Mouse (Mus musculus) heart, adult 2 months (tissue): ENCODE measurements at regions not wholly inside any gene's neighbourhood (a gene's known extent, or its start where the extent isn't known, plus 50 kb on each side); places are given as distances from the start of the nearest gene placed in this dataset.

Experiments used
- CTCF ChIP-seq: fragments of 200-600 bp; IDR thresholded peaks from 2 replicates; pipeline ENCODE4 v1.8.1; 2022; ENCODE audit warnings: antibody characterized with exemption, mild to moderate bottlenecking, moderate library complexity
- POLR2A ChIP-seq: fragments of 200-500 bp; IDR thresholded peaks from 2 replicates; pipeline ENCODE4 v1.6.1; 2011; ENCODE audit warnings: mild to moderate bottlenecking, low read depth, low read length, control low read depth; ENCODE audit not compliant: insufficient read depth

DNA sequence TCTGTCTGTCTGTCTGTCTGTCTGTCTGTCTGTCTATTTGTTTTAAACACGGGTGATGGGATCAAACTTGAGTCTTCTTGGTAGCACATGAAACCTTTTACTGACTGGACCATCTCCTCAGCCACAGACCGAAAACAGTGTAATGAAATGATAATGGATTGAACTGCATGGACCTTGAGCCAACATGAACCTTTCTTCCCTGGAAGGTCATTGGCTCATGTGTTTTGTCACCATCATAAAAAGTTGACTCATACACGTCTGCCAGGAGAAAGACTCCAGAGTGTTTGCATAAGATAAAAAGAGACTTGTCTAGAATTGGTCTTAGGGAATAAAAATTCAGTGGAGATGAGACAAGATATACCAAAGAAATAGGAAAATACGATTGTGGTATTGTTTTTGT is 176.4 kb downstream of the Gm10295 start:
- no peak for TF ChIP-seq CTCF
- TF ChIP-seq POLR2A: no peak
